Mouse (Mus musculus): ENCODE measurements around the gene Inpp5a.

Gene Inpp5a

DNA sequence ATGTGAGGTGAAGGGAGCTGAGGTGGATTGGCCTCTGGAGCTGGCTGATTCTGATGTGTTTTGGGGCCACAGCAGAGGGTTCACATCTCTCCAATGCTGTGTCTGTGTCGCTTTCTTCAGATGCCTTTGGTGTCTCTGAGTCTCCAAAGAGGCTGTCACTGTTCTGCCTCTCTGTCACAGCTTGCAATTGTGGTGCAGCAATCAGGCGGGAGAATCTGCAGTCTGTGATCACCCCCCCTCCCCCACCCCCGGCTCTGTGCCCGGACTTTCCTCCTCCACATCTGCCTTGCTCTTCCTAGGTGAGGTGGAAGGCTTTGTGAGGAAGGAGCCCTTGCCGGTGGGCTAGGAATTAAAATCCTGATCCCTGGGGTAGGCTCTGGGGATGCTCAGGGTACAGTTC, 52.1 kb downstream of the Inpp5a start:
- DNase-seq (ENCODE audit: inconsistent ontology term), result peak; percentile 17

DNA sequence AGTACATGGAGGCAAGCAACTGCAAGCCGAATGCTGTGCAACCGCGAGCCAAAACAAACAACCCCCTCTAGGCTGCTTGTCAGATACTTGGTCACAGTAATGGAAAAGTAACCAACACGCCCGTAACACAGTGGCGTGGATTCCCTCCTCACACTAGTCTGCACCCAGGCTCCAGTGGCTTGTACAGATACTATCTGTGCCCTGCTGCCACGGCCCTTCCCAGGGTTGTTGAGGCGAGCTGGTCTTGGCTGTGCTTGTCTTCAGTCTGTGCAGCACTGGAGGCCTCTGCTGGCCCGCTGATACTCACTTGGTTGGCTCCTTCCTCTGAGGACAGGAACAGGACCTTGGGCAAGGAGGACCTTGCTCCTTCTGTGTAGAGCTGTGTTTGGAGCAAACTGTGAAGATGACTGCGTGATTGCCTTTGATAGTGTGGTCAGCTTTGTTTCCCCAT, 52.9 kb downstream of the Inpp5a start:
- DNase-seq (ENCODE audit: inconsistent ontology term), result no peak

DNA sequence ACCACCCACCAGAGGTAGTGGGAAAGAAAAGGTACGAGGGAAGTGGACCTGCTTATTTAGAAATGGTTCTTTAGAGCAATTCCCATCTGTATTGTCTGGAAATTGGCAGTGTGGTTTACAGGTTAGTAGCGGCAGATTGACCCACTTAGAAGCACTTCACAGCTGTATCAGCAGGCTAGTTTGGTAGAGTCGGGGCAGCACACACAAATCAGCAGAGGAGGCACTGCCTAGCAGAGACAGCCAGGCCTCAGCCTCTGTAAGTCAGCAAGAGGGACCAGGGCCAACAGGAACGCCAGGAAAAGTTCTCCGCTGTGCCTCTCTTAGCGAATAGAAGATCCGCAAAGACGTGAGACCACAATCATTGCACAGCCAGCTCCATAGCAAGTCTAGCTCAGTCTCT, 56.7 kb downstream of the Inpp5a start:
- DNase-seq (ENCODE audit: inconsistent ontology term), result no peak

DNA sequence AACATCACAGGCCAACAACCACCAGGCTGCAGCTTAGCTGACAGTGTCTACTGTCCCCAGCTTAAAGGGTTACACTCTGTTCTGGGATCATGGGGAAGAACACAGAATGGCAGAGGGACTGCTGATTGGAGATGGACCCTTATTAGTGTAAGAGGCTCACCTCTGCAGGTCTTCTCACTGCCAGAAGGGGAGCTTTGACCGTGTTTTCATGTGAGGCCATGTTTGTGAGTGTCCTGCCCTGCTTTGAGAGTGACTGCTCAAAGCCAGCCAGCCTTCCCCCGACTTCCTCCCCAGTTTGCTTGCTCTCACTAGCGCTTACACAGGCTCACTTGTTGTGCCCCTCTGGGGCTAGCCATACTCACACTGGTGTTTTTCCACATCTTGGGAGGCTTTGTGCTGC, 58.5 kb downstream of the Inpp5a start:
- no peak for DNase-seq (ENCODE audit: inconsistent ontology term)

DNA sequence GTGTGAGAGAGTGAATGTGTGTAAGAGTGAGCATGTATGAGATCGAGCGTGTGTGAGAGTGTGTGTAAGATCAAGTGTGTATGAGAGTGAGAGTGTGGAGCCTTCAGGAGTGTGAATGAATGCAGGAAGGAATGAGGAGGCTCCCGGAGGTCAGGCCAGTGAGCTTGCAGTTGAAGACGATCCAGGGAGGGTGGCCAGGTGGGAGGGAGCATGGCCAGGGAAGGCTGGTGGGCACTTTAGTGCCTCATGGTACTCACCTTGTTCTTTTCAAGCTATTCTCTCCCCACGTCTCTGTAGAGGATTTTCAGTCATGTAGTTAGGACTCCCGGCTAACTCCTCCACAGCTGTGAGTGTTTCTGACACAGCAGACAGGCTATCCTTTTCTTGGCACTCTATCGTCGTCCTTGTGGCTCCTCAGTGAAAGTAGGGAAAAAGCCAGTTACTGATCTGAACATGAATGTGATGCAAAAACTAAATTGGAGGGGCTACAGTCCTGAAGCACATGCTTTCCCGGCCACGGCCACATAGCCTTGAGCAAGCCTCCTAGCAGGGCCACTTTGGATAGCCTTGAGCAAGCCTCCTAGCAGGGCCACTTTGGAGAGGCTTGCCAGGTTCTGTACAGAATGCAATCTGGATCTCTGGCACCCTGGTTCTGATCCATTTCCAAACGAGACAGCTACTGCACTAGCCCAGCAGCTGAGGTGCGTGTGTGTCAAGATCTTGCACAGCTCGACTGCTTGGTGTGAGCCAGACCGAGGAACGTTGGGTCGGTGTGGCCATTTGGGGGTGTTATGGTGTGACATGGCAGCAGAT, 61.5 kb downstream of the Inpp5a start:
- DNase-seq (ENCODE audit: inconsistent ontology term), result no peak

DNA sequence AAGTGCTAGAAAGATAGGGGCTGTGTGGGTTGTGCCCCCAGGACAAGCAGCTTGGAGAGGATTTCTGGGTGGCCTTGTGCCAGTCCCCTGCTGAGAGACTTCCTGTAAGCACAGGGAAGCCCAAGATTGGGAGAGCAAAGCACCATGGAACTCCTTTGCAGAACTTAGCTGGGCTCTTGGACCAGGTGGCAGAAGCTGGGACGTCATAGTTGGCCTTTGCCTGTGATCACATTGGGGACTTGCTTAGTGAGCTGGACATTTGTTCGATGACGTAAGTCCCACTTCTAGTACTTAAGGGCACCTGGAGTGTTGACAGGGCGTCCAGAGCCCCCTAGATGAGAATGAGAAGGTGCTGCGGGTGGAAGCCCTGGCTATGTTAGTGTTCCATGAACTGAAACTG, 62.8 kb downstream of the Inpp5a start:
- no peak for DNase-seq (ENCODE audit: inconsistent ontology term)

DNA sequence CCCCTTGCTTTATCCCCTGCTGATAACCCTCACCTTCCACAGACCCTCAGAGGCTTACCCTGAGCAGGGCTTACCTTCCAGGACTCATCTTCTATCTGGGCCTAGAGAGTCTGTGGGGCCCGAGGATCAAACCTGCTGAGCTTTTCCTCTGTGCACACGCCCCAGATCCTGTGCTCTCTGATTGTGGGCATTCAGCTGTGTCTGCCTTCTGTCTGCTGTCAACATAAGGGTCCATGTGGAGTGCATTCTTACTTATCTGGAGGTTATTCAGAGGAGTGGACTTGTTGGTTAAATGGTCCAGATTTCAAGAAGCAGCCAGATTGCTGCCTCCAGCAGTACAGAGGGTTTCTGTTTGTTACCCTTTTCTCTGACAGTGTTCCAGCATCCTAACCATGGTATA, 63.3 kb downstream of the Inpp5a start:
- DNase-seq (ENCODE audit: inconsistent ontology term), result no peak

DNA sequence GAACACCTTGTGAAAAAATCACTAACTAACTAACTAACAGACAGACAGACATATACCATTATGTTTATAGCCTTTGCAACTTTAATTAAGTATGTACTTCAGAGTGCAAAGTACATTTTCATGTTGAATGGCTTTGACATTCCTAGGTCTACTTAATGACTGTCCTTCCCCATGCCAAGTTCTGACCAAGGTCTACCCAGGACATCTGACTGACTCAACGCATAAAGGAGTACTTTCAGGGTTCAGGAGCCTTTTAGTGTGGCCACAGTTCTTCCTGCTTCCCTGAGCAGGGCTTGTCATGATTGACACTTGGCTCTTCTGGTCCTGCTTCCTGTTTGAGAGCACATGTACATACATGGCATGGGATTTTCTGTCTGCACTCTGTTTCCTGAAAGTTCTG, 64.3 kb downstream of the Inpp5a start:
- no peak for DNase-seq (ENCODE audit: inconsistent ontology term)

DNA sequence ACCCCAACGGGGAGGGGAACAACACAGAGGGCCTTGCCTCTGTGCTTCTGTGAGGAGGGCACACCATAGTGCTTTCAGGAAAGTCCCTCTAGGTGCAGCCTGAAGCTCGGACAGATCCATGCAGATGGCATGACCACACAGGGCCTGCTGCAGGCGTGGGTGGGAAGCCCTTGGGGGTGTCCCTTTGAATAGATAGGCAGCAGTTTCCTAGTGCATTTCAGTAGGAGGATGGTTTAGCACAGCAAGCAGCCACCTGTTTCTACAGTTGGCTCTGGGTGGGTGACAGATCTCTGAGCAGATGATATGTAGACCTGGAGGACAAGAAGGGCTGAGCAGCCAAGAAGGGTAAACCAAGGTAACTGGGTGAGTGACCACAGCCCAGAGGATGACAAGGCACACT, 65.4 kb downstream of the Inpp5a start:
- no peak for DNase-seq (ENCODE audit: inconsistent ontology term)

DNA sequence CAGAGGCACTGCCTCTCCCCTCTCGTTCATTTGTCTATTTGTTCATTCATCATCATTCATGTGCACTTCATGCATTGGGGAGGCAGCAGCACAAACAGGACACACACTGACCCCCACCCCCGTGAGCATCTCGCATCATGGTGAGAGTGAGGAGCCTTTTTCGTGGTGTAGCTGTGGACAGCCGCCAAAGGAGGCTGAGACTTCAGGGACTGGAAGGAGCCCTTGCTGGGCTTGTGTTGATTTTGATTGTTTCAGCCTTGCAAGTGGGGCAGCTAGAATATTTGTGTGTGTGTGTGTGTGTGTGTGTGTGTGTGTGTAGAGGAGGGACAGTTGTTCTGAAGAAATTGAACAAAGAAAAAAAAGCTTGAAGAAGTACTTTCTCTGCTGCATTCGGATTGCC, 67.8 kb downstream of the Inpp5a start:
- no peak for DNase-seq (ENCODE audit: inconsistent ontology term)

DNA sequence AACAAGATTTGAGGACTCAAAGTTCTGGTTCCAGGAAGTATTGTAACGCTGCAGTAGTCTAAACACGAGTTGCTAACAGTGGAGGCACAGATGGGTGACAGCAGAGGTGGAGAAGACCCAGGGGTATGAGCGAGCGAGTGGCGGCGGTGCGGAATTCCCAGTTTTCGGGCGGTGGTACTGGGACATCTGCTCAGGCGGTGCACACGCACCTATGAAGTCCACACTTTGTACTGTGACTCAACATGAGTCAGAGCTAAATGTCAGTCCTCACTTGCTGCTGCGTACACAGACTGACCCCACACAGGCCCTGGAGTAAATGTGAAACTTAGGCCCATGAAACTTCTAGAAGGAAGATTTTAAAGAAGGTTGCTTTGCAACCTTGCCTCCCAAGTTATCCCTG, 72.4 kb downstream of the Inpp5a start:
- DNase-seq (ENCODE audit: inconsistent ontology term), result no peak

DNA sequence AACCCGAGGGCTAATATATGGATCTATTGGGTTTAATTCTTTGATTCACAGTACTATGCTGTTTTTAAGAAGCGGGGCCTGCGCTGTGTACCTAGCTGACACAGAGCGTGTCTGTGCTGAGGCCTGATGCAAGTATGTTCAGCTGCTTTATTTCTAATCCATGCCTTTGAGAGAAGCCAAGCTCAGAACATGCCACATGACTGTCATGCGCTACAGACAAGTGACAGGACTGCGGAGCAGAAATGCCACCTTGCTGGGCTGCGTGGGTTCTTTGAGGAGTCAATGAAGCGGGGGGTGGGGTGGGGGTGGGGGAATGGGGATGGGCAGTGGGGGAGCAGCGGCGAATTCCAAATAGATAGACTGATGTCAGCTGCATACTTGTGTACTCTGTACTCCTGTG, 73.2 kb downstream of the Inpp5a start:
- no peak for DNase-seq (ENCODE audit: inconsistent ontology term)

DNA sequence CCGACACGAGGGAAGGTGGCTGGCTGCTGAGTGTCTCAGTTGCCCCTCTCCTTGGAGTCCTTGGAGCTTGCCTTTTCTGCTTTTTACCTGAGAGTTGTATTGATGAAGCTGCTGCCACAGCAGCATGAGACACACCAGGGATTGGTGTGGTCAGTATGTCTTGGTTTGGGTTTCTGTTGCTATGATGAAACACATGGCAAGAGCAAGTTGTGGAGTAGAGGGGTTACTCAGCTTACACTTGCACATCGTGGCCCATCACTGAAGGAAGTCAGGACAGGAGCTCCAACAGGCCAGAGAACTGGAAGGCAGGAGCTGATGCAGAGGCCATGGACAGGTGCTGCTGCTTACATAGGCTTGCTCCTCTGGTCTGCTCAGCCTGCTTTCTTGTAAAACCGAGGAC, 76.6 kb downstream of the Inpp5a start:
- no peak for DNase-seq (ENCODE audit: inconsistent ontology term)

DNA sequence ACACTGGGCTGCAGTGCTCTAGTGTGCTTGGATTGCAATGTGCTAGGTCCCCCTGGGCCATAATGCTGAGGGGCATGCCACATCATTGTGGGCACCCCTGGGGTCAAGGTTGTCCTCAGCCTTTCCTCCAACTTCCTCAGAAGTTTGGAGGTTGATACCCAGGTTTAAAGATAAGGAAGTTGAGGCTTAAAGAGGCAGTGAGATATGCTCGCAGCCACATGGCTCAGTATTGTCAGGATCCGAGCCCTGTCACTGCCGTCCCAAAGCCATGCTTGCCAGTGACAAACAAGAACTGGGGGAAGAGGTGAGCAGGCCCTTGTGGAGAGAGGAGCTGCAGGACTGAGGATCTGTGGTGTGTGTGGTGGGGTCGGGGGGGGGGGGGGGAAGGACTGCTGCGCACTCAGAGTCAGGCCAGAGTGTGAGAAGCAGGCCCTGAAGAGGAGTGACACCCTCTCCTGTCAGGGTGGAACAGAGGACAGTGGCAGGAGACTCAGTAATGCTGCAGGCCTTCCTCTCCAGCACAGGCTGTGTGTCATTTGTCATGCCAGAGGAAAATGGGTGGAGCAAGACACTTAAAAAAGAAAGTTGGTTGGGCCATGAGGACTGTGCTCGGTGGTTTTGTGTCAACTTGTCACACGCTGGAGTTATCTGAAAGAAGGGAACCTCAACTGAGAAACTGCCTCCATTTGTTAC, 77.7 kb downstream of the Inpp5a start:
- no peak for DNase-seq (ENCODE audit: inconsistent ontology term)

DNA sequence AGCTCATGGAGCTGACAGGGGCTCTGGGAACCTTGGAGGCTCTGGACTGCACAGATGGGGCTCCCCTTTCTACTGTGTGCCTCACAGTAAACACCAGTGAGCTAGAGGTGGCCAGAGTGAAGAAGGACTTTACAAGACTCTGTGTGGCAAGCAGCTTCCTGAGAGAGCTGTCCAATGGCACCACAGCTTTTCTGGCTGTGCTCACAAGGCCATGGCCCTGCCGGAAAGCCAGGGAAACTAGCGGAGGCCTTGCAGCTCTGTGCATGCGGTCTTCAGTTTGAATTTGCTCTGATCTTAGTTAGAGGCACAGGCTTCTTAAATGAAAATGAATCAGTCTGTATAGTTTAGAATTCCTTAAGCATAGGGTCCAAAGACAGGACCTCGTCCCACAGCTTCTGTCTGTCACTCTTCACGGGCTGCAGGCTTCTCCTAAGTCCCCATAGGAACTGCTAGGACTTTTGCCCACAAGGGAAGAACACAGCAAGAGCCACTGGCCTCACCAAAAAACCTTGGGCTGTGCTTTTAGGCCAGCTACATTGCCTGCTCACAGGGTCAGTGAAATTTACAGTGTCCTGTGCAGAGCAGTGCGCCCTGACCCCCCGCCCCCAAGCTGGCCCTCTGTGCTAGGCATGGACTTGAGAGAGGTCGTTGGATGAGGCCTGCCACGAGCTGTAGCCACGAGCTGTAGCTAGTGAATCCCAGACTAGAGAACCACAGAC, 78.4 kb downstream of the Inpp5a start:
- peak; percentile 16 for DNase-seq (ENCODE audit: inconsistent ontology term)

DNA sequence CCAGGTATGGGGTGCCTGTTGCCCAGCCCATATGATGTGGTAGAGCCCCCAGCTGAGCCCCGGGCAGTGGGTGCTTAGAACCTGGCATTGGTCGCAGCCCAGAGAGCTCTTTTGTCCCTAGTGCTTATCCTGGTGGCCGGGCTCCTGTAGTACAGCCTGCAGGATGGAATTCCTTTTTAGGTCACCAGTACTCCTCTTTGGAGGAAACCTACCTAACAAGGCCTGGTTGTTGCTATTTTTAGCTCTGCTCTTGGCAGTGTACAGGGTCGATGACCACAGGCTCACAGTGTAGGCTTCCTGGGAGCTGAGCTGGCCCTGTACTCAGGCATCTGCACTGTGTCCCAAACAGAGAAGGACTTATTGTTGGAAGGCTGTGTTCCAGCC, 79.0 kb downstream of the Inpp5a start:
- DNase-seq (ENCODE audit: inconsistent ontology term), result peak; percentile 85

DNA sequence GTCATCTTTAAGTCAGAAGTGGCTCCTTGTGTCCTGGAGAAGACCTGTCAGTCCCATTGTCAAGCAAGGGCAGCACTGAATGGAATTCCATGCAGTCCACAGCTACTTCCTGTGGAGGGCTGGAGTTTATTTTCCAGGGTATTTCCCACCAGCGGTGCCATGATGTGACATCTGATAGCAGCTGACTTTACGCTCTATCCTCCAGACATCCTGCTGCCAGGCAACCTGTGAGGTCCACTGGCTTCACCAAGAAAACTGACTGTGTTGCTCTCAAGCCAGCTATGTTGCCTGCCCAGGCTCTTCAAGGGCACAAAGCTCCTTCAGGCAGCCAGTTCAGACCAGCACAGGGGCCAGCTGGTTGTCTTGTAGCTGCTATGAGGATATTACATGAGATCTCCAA, 79.5 kb downstream of the Inpp5a start:
- DNase-seq (ENCODE audit: inconsistent ontology term), result peak; percentile 78

DNA sequence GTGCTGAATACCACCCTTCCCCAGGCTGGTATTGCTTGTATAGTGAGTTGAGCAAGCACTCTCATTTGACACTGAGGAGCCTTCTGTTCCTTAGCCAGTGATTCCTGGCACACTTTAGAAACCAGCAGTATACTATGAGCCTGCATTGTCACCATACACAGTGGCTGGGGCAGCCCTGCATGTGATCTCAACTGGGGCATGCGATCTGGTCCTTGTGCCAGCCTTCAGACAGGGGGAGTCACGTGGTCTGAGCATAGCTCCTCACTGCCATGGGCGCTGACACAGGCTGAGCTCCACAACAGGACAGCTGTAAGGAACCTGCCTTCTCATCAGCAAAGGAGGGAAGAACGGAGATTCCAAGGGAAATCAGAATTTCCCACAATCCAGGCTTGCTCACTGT, 80.5 kb downstream of the Inpp5a start:
- DNase-seq (ENCODE audit: inconsistent ontology term), result peak; percentile 48

DNA sequence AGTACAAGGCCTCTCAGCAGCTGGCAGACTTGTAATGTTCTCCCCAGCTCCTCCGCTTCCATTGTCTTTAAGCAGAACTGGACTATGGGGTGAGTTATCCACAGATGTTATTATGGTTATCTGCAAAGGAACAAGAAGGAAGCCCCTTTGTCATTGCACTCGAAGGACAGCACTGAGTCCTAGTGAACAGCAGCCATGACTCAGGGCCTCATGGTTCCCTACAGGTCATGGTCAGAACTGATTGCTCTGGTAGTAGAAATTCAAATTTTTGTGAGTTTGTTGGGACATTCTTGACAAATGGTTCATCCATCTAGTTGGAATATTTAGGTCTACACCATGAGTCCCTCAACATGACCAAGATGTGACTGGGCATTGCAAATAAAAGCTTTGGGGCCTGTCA, 81.6 kb downstream of the Inpp5a start:
- no peak for DNase-seq (ENCODE audit: inconsistent ontology term)

DNA sequence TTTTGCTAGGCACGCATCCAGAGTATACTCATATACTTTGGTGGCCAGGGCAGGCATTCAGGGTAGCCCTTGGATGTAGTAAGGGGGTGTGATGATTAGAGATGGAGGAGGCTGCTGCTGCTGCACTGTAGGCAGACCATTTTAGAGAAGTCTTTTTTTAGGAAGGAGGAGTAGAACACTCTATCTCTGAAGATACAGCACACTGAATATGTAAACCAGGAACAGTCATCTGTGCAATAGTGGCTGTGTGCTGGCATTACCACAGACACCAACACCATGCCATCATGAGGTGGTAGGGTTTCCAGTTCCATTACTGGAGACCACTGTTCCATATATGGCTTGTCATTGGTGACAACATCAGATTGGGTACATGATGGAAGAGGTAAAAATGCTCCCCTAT, 83.1 kb downstream of the Inpp5a start:
- no peak for DNase-seq (ENCODE audit: inconsistent ontology term)

DNA sequence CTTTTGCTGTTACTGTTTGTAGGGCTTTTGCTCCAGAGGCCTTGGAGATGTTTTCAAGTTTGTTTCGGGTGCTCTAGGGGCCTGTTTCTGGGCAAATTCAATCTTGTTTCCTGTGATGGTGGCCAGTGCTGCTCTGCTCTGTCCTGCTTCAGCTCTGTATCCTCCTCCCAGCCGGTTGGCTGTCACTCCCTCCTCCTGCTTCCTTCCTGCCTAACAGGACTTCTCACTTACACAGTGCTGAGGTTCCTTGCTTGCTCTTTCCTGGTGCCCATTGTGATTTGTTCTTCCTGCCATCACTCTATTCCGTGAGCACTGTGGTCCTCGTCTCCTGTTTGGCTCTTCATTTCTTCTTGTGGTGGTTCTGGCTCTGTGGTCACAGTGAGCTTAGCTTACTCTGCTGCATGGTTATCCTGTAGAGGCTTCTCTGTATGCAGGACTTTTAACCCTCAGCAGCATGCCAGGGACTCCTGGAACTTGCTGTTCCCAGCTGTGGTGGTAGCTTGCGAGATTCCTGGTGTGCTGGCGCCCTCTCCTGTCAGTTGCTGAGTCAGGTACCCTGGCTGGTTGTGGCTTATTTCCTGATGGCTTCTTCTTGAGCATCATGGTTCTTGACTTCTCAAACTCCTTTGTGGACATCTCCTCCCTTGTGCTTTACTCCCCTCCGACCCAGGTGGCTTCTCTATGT, 84.1 kb downstream of the Inpp5a start:
- DNase-seq (ENCODE audit: inconsistent ontology term), result peak; percentile 58

DNA sequence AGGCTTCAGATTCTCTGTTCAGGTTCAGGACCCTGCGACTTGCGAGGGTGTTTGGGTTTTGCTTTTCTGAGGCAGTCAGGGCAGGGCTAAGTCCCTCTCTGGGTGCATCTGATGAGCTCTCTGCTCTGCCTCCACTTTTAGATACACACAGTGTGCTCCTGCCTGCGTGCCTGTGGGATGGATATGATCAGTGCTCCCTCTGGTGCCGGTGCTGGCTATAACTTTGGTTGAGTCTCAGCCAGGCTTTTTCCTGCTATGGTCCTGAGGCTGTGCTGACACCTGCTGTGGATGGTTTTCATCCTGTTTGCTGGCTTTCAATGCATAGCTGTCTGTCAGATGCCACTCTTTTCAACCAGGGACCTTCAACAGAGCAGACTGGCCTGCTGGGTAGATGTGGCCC, 87.0 kb downstream of the Inpp5a start:
- DNase-seq (ENCODE audit: inconsistent ontology term), result no peak

Data from Muller cell, postnatal 12 days (primary cell).